Mouse (Mus musculus): ENCODE results near the gene Nav2. TPM values are rescaled to one million over a fixed set of nuclear protein-coding genes. Genes with fewer than 3 reads are reported as not detected.

Gene Nav2
- polyA plus RNA-seq, 1 experiment from 2014 or later, result 18.2 TPM

DNA sequence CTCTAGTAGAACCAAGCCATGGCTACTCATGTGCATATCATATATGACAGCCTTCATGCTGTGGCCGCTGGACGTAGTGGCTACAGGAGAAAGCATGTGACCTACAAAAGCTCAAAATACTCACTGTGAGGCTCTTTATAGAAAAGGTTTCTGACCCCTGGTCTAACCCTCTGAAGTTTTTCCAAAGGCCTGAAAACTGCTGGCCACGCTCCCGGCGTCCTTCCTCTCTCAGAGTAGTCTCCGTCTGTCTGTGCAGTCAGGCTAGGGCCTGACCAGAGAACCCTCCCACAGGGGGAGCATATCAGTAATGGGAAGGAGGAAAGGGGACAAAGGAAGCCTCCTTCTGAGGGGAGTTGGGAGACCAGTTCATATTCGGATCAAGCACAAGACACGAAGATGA lies 302.2 kb downstream of the Nav2 start:
- Histone ChIP-seq H3K27me3 (ENCODE audit: control insufficient read depth, insufficient read depth, low read length) (no peaks in the 10 kb centered on the region), H3K36me3 (ENCODE audit: control insufficient read depth, insufficient read depth, low read length) (no peaks in the 10 kb centered on the region), H3K4me3 (replicated peaks; ENCODE audit: low read length) (no peak overlapping the region), H3K4me1 (ENCODE audit: control insufficient read depth, insufficient read depth, low read length) (no peaks in the 10 kb centered on the region), H3K9me3 (replicated peaks; ENCODE audit: control insufficient read depth, low read length) (no peaks in the 10 kb centered on the region), H3K9ac (ENCODE audit: low read length) (no peak overlapping the region), H3K27ac (ENCODE audit: low read length) (peak overlapping the region; percentile 21; the same call in 1 of the 2 replicates), H3K4me2 (ENCODE audit: low read depth, low read length) (no peak overlapping the region)
- no peak for ATAC-seq (ENCODE audit: insufficient read depth, low FRiP score)
- WGBS, result 87% methylated on average over 8 of the region's 8 CpGs

DNA sequence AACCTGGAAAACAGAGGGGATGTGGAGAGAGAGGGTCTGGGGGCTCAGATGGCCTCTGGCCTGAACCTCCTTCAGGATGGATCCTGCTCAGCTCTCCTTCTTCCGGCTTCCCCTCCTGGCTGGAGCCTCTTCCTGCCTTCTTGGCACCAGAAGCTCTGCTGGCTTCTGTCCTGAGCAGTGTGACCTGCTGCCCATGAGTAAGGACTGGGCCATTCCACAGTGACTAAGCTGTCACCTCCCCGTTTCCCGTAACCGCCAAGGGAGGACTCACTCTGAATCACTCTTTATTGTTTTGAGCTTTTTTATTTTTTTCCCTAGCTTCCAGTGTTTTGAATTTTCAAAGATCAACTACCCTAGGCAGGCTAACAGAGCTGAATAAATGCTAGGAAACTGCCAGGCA lies 304.5 kb downstream of the Nav2 start:
- Histone ChIP-seq H3K9me3 (replicated peaks; ENCODE audit: control insufficient read depth, low read length) (no peaks in the 10 kb centered on the region), H3K27ac (ENCODE audit: low read length) (0 out of 2 replicates have a peak overlapping the region, but pooled peaks have one; percentile 10), H3K36me3 (ENCODE audit: control insufficient read depth, insufficient read depth, low read length) (no peaks in the 10 kb centered on the region), H3K4me3 (replicated peaks; ENCODE audit: low read length) (no peak overlapping the region), H3K4me2 (ENCODE audit: low read depth, low read length) (no peak overlapping the region), H3K9ac (ENCODE audit: low read length) (no peak overlapping the region), H3K4me1 (ENCODE audit: control insufficient read depth, insufficient read depth, low read length) (no peaks in the 10 kb centered on the region), H3K27me3 (ENCODE audit: control insufficient read depth, insufficient read depth, low read length) (no peaks in the 10 kb centered on the region)
- 78% methylated on average over 4 of the region's 4 CpGs for WGBS
- ATAC-seq (ENCODE audit: insufficient read depth, low FRiP score), result no peak

DNA sequence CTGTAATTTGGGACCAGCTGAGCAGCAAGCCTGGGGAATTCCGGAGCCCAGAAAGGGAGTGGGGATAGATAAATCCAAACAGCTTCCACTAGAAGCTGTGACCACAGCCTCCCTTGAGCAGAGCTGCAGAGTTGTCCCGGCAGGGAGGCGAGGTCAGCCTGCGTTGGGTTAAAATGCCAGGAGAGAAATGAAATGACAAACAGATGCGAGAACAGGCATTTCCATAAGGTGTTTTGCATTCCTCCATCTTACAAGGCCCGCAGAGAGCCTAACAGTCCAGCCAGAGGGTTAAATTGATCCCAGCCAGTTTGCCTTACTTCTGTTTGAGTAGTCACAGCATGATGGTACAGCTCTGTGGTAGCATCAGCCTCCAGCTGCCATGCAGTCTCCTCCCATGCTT lies 309.3 kb downstream of the Nav2 start:
- no peak for ATAC-seq (ENCODE audit: insufficient read depth, low FRiP score)
- Histone ChIP-seq H3K4me3 (replicated peaks; ENCODE audit: low read length) (no peak overlapping the region), H3K36me3 (ENCODE audit: control insufficient read depth, insufficient read depth, low read length) (no peaks in the 10 kb centered on the region), H3K27me3 (ENCODE audit: control insufficient read depth, insufficient read depth, low read length) (no peaks in the 10 kb centered on the region), H3K4me2 (ENCODE audit: low read depth, low read length) (no peak overlapping the region), H3K4me1 (ENCODE audit: control insufficient read depth, insufficient read depth, low read length) (no peaks in the 10 kb centered on the region), H3K27ac (ENCODE audit: low read length) (no peak overlapping the region), H3K9ac (ENCODE audit: low read length) (no peak overlapping the region), H3K9me3 (replicated peaks; ENCODE audit: control insufficient read depth, low read length) (no peaks in the 10 kb centered on the region)
- 74% methylated on average over 6 of the region's 6 CpGs for WGBS

DNA sequence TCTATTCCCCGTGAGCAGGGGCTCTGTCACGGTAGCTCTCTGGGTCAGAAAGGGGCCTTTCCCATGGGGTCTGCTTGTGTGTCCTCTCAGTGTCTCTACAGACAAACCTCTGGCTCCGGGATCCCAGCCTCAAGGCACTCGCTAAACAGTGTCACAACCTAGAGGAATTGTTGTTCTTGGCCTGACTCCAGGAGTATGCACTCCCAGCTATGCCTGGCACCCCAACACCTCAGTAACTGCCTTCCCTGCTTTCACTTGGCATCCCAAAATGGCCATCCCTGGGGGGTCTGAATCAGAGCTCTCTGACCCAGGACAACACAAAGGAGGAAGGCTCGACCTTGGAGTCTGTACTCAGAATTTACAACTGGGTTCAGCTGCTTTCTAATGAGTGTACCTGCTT lies 317.2 kb downstream of the Nav2 start:
- WGBS, result 62% methylated on average over 5 of the region's 5 CpGs

DNA sequence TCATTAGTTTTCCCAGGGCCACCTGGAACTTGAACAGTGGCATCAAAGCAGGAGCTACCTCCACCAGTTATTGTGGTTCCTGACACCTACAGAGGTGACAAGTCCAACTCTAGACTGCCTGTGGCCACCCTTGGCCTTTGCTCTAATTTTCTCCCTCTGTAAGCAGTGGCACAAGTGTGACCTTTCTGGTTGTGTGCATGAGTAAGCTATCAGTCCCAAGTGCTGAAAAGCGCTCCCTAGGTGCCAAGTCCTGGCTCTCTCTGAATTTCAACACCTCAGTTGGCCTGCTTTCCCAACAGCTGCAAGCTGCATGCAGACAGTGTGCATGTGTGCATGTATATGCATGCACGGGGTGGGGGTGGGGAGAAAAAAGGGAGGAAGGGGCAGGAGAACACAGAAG lies 324.5 kb downstream of the Nav2 start:
- Histone ChIP-seq H3K27ac (ENCODE audit: low read length) (no peak overlapping the region), H3K27me3 (ENCODE audit: control insufficient read depth, insufficient read depth, low read length) (no peaks in the 10 kb centered on the region), H3K4me3 (replicated peaks; ENCODE audit: low read length) (no peak overlapping the region), H3K36me3 (ENCODE audit: control insufficient read depth, insufficient read depth, low read length) (no peaks in the 10 kb centered on the region), H3K9ac (ENCODE audit: low read length) (no peak overlapping the region), H3K4me1 (ENCODE audit: control insufficient read depth, insufficient read depth, low read length) (peaks cover 12% of the 10 kb centered on the region), H3K4me2 (ENCODE audit: low read depth, low read length) (no peak overlapping the region), H3K9me3 (replicated peaks; ENCODE audit: control insufficient read depth, low read length) (no peaks in the 10 kb centered on the region)
- ATAC-seq (ENCODE audit: insufficient read depth, low FRiP score), result no peak
- WGBS, result 83% methylated on average over 2 of the region's 2 CpGs

More for the DNA sequence above, 317.2 kb downstream of the Nav2 start:
- H3K4me2 ChIP-seq (ENCODE audit: low read depth, low read length), result no peak overlapping the region
- no peak overlapping the region for H3K27ac ChIP-seq (ENCODE audit: low read length)
- no peak overlapping the region for H3K9ac ChIP-seq (ENCODE audit: low read length)
- H3K9me3 ChIP-seq (replicated peaks; ENCODE audit: control insufficient read depth, low read length), result no peaks in the 10 kb centered on the region
- H3K27me3 ChIP-seq (ENCODE audit: control insufficient read depth, insufficient read depth, low read length), result no peaks in the 10 kb centered on the region
- no peaks in the 10 kb centered on the region for H3K4me1 ChIP-seq (ENCODE audit: control insufficient read depth, insufficient read depth, low read length)
- ATAC-seq (ENCODE audit: insufficient read depth, low FRiP score), result no peak
- no peak overlapping the region for H3K4me3 ChIP-seq (replicated peaks; ENCODE audit: low read length)
- no peaks in the 10 kb centered on the region for H3K36me3 ChIP-seq (ENCODE audit: control insufficient read depth, insufficient read depth, low read length)

DNA sequence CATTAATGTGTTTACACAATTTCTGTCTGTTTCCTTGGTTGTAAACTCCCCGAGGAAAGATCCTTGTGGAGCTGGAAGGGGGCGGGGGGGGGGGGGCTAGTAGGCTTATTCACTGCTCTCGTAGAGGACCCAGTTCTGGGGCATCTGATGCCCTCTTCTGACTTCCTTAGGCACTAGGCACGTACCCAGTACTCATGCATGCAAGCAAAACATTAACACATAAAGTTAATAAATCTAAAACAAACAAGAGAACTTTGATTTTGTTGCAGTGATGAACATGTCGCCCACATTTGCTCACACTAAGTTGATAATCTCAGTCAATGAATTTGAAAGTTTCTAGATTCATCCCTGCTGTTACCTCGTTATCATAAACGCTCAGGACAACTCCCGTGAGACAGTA lies 325.8 kb downstream of the Nav2 start:
- Histone ChIP-seq H3K9me3 (replicated peaks; ENCODE audit: control insufficient read depth, low read length) (no peaks in the 10 kb centered on the region), H3K9ac (ENCODE audit: low read length) (no peak overlapping the region), H3K27ac (ENCODE audit: low read length) (peak overlapping the region; percentile 53; the same call in 1 of the 2 replicates), H3K36me3 (ENCODE audit: control insufficient read depth, insufficient read depth, low read length) (no peaks in the 10 kb centered on the region), H3K27me3 (ENCODE audit: control insufficient read depth, insufficient read depth, low read length) (no peaks in the 10 kb centered on the region), H3K4me2 (ENCODE audit: low read depth, low read length) (no peak overlapping the region), H3K4me1 (ENCODE audit: control insufficient read depth, insufficient read depth, low read length) (peaks cover 12% of the 10 kb centered on the region), H3K4me3 (replicated peaks; ENCODE audit: low read length) (no peak overlapping the region)
- ATAC-seq (ENCODE audit: insufficient read depth, low FRiP score), result peak; percentile 8; the same call in 1 of the 2 replicates
- WGBS, result 54% methylated on average over 8 of the region's 8 CpGs

DNA sequence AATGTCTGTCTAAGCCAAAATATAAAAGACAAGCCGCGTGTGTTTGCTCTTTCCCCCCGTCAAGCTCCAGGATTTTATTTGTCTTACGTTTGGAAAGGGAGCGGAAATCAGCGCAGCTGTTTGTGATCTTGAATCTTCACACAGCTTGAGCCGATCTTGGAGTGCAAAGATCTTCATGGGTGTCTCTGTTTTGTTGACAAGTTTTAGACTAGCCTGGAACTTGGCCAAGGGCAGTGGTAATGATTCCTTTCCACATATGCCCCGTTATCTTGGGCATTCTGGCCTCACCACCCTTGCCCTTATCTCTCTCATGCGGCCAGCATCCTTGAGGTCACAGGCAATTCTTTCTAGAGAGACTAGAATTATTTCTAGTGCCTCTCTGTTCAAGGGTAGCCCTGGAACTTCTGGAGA lies 326.8 kb downstream of the Nav2 start:
- no peak overlapping the region for H3K4me2 ChIP-seq (ENCODE audit: low read depth, low read length)
- peak overlapping the region; percentile 53 for H3K27ac ChIP-seq (ENCODE audit: low read length)
- no peaks in the 10 kb centered on the region for H3K36me3 ChIP-seq (ENCODE audit: control insufficient read depth, insufficient read depth, low read length)
- no peaks in the 10 kb centered on the region for H3K27me3 ChIP-seq (ENCODE audit: control insufficient read depth, insufficient read depth, low read length)
- no peak overlapping the region for H3K4me3 ChIP-seq (replicated peaks; ENCODE audit: low read length)
- H3K9ac ChIP-seq (ENCODE audit: low read length), result no peak overlapping the region
- peaks cover 12% of the 10 kb centered on the region for H3K4me1 ChIP-seq (ENCODE audit: control insufficient read depth, insufficient read depth, low read length)
- WGBS, result 33% methylated on average over 9 of the region's 9 CpGs
- no peaks in the 10 kb centered on the region for H3K9me3 ChIP-seq (replicated peaks; ENCODE audit: control insufficient read depth, low read length)
- no peak for ATAC-seq (ENCODE audit: insufficient read depth, low FRiP score)

DNA sequence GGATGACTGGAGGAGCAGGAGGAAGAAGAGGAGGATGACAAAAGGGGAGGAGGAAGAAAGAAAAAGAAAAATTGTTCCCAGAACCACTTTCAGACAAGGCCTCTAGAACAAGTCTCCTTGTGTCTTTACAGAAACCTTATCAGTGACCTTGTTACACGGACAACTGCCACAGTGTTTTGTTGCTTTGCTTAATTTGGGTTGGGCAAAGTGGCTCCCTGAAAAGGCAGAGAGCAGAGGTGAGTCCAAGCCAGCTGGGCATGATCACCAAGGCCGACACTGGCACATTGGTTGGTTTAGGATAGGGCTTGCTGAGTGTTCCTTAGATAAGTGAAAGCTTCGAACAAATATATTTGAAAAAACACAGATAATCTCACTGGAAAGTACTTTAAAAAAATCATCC lies 327.3 kb downstream of the Nav2 start:
- Histone ChIP-seq H3K36me3 (ENCODE audit: control insufficient read depth, insufficient read depth, low read length) (no peaks in the 10 kb centered on the region), H3K27ac (ENCODE audit: low read length) (peak overlapping the region; percentile 50)
- WGBS, result 43% methylated on average over 3 of the region's 3 CpGs

DNA sequence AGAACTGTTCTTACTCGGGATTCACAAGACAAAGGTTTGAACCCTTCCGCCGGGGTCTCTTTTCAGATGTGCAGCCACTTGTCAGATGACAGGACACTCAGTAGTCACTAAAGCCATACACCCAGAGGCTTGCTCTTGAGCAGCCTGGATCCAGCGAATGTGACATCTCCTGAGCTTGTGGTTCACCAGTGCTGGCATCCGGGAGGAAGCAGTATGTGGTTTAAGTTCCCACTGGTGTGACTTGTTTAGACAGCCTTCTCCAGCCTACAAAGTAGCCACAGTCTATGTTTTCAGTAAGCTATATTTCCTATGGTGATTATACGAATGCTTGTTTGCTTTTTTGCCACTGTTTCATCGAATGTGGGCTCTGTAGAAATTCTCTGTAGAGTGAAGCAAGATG lies 331.9 kb downstream of the Nav2 start:
- no peaks in the 10 kb centered on the region for H3K9me3 ChIP-seq (replicated peaks; ENCODE audit: control insufficient read depth, low read length)
- WGBS, result 79% methylated on average over 7 of the region's 7 CpGs
- H3K4me1 ChIP-seq (ENCODE audit: control insufficient read depth, insufficient read depth, low read length), result peaks cover 16% of the 10 kb centered on the region
- no peak overlapping the region for H3K4me3 ChIP-seq (replicated peaks; ENCODE audit: low read length)
- H3K9ac ChIP-seq (ENCODE audit: low read length), result no peak overlapping the region
- no peak for ATAC-seq (ENCODE audit: insufficient read depth, low FRiP score)
- H3K4me2 ChIP-seq (ENCODE audit: low read depth, low read length), result no peak overlapping the region
- H3K27me3 ChIP-seq (ENCODE audit: control insufficient read depth, insufficient read depth, low read length), result no peaks in the 10 kb centered on the region
- H3K36me3 ChIP-seq (ENCODE audit: control insufficient read depth, insufficient read depth, low read length), result no peaks in the 10 kb centered on the region
- H3K27ac ChIP-seq (ENCODE audit: low read length), result no peak overlapping the region

More for the DNA sequence above, 327.3 kb downstream of the Nav2 start:
- no peaks in the 10 kb centered on the region for H3K9me3 ChIP-seq (replicated peaks; ENCODE audit: control insufficient read depth, low read length)
- no peak overlapping the region for H3K4me2 ChIP-seq (ENCODE audit: low read depth, low read length)
- peaks cover 12% of the 10 kb centered on the region for H3K4me1 ChIP-seq (ENCODE audit: control insufficient read depth, insufficient read depth, low read length)
- no peak for ATAC-seq (ENCODE audit: insufficient read depth, low FRiP score)
- H3K9ac ChIP-seq (ENCODE audit: low read length), result no peak overlapping the region
- no peaks in the 10 kb centered on the region for H3K27me3 ChIP-seq (ENCODE audit: control insufficient read depth, insufficient read depth, low read length)
- no peak overlapping the region for H3K4me3 ChIP-seq (replicated peaks; ENCODE audit: low read length)
